Mouse (Mus musculus) gastrocnemius, adult 18-20 months (tissue): ENCODE data around the gene Ptrhd1. TPM values are rescaled to one million over a fixed set of nuclear protein-coding genes. Genes with fewer than 3 reads are reported as not detected.
"Not testable (repeated sequence)": the region's sequence is repeated elsewhere in the genome, so short reads cannot be mapped to it uniquely, and the experiment has no call there.

Experiments
- DNase-seq: peaks from one replicate; pipeline ENCODE4 v3.0.0; 2021; ENCODE audit warnings: low spot score
- total RNA-seq, 2 experiments: library from RNA; stranded (reverse); gene quantifications; 2 replicates each; pipeline ENCODE4 v1.2.3; 2021

Ptrhd1 gene
- total RNA-seq, 2 experiments from 2014 or later, result 5.3 to 5.8 TPM

DNA sequence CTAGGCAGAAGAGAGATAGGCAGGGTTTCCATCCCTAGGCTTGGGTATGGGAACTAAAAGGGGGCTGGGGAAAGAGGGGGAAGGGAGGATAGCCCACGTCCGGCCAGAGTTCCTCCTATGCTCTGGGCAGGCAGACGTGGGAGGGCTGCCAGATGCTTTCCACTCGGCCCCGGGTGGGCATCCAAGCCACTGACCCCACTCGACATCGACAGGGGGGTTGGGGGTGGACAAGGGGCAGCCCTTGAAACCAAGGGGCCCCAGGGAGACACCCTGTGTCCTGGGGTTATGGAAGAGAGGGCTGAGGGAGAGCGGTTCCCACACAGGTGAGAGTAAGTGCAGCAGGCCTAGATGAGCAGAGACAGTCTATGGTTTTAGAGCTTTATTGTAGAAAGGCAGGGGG is 6.5 kb downstream of the Ptrhd1 start:
- not testable (repeated sequence) for DNase-seq

DNA sequence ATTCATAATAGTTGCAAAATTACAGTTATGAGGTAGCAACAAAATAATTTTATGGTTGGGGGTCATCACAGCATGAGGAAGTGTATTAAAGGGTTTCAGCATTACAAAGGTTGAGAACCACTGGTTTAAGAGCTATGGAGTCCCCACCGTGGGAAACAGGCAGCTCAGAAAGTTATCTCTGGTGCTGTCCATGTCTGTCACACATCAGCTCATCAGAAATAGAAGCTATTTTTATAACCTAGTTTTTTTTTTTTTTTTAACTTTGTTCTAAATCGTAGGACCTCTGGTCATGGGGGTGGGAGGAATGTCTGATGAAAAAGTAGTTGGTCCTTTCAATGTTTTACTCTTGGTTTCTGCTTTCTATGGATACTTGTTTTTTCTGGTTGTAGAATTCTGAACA is 10.0 kb downstream of the Ptrhd1 start:
- no peak for DNase-seq

DNA sequence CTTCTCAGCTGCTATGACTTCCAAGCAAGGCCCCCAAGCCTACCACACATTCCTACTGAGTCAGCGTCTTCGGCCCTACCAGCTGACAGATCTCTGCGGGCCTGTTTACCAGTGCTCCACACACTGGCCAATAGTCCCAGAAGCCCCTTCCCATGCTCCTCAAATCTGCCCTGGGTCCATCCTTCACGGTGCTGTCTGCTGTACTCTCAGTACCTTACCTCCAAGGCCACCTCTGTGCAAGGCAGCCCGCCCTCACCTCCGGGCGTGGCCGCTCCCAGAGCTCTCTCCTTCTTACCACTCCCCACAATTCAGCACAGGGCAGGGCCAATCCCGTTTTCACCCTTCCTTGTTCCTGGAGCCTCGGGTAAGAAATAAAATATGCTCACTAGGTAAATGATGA is 11.9 kb downstream of the Ptrhd1 start:
- DNase-seq, result no peak

DNA sequence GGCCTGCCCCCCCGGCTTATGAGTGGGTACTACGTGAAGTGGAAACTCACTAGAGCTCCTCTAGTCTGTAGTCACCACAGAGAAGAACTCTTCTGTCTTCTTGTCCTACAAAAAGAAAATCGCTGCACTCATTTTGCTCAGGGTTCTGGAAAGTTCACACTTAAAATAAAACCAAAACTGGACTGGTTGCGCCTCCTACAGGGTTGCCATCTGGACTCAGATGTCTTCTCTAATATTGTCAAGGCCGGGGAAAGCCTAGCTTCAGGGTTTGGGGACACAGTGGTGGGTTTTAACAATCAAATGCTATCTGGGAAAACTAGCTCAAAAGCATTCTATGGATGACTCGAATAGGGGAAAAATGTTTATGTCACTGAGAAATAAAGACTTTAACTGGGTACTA is 16.0 kb downstream of the Ptrhd1 start:
- no peak for DNase-seq

DNA sequence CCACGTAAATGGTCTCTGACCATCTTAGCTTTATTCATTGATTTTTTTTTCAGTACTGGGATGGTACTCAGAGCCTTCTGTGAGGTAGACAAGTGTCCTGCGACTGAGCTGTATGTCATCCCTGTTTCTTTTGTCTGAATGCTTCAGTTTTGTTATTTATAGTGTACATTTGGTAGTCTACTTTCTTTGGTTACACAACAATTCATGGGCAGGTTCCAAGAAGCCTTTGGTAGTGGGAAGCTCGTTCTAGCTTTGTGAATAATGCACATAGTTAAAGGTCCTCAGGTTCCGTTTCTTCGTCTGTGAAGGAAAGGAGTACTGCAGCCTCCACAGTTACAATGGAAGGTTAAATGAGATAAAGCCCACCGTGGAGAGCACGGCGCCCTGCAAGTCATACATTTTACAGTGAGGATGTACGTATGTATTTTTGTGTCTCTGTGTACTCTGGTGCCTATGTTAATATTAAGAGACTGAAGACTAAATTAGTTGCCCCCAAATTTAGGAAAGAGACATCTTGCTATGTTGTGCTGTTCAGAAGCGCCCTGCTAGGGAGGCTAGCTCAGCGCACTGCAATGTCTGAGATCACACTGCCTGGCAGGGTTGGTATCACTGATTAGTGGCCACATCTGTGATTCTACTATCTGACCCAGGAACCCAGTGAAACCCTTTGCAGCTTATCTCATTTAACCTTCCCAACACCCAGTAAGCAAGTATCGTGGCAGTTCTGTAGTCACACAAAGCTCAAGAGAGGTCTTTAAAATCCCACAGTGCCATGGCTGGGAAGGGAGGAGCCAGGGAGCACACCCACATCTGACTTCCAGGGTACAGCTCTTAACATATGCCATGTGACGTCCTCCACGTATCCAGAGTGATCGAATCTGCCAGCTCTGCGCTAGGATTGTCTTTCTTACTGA is 19.2 kb downstream of the Ptrhd1 start:
- peak; percentile 50 for DNase-seq

DNA sequence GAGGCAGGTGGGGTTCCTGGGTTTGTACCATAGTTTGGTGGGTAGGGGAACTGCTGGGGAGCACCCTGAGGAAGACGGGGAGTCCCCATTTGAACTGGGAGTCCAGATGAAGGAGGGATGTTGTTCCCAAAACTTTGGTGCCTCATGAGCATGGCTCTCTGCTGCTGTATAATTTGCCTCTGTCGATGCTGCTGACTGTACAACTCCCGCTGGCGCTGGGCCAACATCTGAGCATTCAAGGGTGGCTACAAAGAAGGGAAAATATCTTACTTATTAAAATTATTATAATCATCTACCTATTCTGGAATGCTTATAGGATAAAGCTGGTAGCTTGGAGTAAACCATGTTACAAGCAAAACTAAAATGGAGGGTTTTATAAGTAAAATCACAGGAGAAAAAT is 33.9 kb downstream of the Ptrhd1 start:
- no peak for DNase-seq

DNA sequence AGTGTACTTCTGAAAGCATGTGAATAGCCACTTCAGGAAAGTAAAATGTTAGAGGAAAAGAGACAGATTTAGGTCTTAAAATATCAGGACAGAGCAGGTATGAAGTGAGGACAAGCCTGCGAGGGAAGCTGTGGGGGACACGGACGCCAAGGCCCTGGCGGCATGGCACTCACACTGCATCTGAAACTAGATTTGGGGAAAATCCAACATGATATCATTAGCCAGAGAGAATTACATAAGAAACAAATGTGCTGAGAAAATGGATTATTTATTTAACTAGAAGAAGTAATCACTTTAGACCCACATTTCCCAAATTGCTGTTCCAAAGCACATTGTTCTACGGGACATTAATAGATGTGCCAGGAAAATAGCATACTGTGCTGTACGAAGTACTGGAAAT is 37.3 kb downstream of the Ptrhd1 start:
- DNase-seq, result no peak

DNA sequence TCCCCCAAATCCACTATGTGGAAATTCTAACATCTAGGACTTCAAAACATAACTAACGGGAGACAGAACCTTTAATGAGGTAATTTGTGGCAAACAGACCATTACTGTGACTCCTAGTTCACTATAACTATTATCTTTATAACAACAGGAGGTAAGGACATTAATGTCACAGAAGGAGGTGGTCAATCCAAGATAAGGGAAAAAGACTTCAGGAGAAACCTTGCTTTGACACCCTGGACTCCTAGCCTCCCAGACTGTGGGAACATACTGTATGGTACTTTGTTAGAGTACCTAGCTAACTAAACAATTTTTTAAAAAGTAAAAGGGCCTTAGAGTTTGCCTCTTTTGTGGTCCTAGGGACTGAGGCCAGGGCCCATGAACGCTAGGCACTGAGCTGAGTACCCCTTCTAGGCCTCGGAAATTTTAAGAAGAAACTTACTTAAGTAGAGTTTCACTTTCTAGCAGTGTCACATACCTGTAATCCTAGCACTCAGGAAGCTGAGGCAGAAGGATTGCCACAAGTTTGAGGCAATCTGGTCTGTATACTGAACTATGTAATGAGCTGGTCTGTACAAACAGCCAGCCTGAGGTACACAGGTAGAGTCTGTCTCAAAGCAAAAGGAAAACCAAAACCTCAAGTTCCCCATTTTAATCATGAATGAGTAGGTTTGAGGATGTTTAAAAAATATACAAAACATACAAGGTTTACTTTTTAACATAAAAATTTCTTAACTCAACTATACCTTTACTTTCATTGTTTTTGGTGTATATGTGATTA is 45.3 kb downstream of the Ptrhd1 start:
- DNase-seq, result no peak

DNA sequence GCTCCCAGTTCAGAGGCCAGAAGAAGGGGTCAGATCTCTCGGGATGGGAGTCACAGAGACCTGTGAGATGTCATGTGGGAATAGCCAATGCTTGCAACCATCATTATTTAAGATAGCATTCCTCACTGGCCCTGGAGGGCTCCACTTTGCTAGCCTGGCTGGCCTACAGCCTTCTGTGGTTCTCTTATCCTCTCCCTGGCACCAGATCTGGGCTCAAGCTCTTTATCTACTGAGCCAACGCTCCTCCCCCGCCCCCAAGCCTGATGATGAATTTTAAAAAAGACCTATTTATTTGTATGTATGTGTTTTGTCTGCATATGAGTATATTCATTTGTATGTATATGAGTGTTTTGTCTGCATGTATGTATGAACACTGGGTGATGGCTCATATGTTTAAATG is 46.1 kb downstream of the Ptrhd1 start:
- DNase-seq, result no peak

DNA sequence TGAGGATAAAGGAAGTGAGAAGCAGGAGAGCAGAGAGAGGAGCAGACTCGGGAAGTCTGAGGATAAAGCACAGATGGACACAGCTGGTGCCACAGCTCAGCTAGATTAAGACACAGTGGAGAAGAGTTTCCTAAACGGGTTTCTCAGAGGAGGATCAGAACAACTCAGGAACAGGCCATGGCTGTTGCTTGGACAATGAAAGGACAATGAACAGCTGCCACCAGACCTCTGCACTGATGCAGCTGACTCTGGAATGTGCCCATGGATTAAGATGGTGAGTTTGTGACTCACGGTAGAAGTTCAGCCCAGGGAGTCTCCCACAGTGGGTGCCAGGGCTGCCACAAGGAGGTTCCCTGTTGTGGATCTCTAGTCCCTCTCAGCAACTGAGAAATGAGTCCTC is 51.4 kb downstream of the Ptrhd1 start:
- no peak for DNase-seq

Other genes starting within 250 kb of the Ptrhd1 start
- gene Efr3b, start 195.1 kb upstream of the Ptrhd1 start, total RNA-seq, result 1 to 10 TPM; 3.3 to 5.6 TPM
- gene Dnajc27, start 151.4 kb upstream of the Ptrhd1 start, total RNA-seq, result 10 to 100 TPM; 35.0 to 39.3 TPM
- gene Adcy3, start 100.9 kb upstream of the Ptrhd1 start, total RNA-seq, result 1 to 10 TPM; 1.2 to 1.6 TPM
- gene Cenpo, start 267 bp downstream of the Ptrhd1 start, total RNA-seq, result 1 to 10 TPM; 1.7 to 1.8 TPM
- 10 to 100 TPM; 23.9 to 27.7 TPM for gene Ncoa1, start 243.2 kb downstream of the Ptrhd1 start, total RNA-seq